ENCODE assay signal across 10 mouse cellular contexts in the genomic region with DNA sequence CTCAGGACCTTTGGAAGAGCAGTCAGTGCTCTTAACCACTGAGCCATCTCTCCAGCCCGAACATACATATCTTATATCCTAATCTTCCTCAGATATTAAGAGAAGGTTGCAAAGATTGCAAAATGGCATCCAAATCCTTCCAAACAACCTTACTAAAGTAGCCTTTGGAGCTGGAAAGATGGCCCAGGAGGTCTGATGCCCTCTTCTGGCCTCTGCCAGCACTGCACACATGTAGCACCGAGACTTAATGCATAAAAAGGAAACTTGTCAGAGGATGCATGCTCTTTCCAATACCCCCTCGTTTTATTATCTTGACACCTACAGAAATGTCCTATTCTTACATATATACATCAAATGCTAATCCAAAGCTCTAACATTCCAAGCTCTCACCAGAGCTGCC. TPM values are rescaled to one million over a fixed set of nuclear protein-coding genes. Genes with fewer than 3 reads are reported as not detected.
DNase-seq lines count a peak whose midpoint lies in the region; ATAC-seq and TF ChIP-seq lines count a peak whose summit lies in the region.
"Had no signal": no experiment of that assay in that cellular context is flagged by ENCODE, and none has a peak within 500 bp of the region (broad histone marks: within the 10 kb centered on the region; RNA-seq: fewer than 3 reads in every experiment).

No protein-coding gene starts in this region.

- peak; percentile 11 to 12 for DNase-seq in cerebellum, adult 18-20 months
- DNase-seq in layer of hippocampus, adult 11-12 months (ENCODE audit: low spot score) = peak; percentile 21
- DNase-seq in layer of hippocampus, postnatal 14 days (ENCODE audit: low spot score in 2 of 2) = no peak
- DNase-seq in T-cell, adult 2 months (ENCODE audit: low spot score) = peak; percentile 15
- peak; percentile 22 for DNase-seq in lung, embryonic 14.5 days
- DNase-seq in thymus, postnatal 14 days = peak; percentile 62
- DNase-seq in left cerebral cortex, postnatal 25 days (ENCODE audit: low spot score in 2 of 2) = no peak

- no peaks in the 10 kb centered on the region for H3K27me3 ChIP-seq in lung, embryonic 14.5 days (ENCODE audit: insufficient read depth, low read length)

- H3K9ac ChIP-seq in lung, embryonic 14.5 days = no peak overlapping the region

- WGBS in lung, embryonic 14.5 days = 46% methylated on average over 3 of the region's 3 CpGs

- intact Hi-C loops in left cerebral cortex, postnatal 25 days (cut with DNase I) = no loop called here

- H3K4me3 ChIP-seq in lung, embryonic 14.5 days (ENCODE audit: low read depth, low read length) = no peak overlapping the region

- peak; percentile 45 for TF ChIP-seq CTCF in lung, embryonic 14.5 days (IDR thresholded peaks at IDR 0.05; ENCODE audit: low read depth)

- ATAC-seq in cerebellum, adult (ENCODE audit: insufficient number of reproducible peaks, low FRiP score, low TSS enrichment) = no peak
- ATAC-seq in lung, embryonic 14.5 days (ENCODE audit: insufficient read depth) = no peak

- no peaks in the 10 kb centered on the region for H3K4me1 ChIP-seq in lung, embryonic 14.5 days (ENCODE audit: insufficient read depth)

- H3K27ac ChIP-seq in lung, embryonic 14.5 days (ENCODE audit: low read depth) = no peak overlapping the region

- no peaks in the 10 kb centered on the region for H3K36me3 ChIP-seq in lung, embryonic 14.5 days (ENCODE audit: insufficient read depth)

- no peak overlapping the region for H3K4me2 ChIP-seq in lung, embryonic 14.5 days

- H3K9me3 ChIP-seq in lung, embryonic 14.5 days (ENCODE audit: low read depth, low read length) = no peaks in the 10 kb centered on the region

RNA-seq across cellular contexts. Expression of gene Nxpe5, which starts 2.3 kb away (rescaled TPM):
- under 1 TPM in 1 of 2 experiments, not detected in 1; 0.17 TPM for total RNA-seq in layer of hippocampus, postnatal 14 days (2021)
- not detected in 2 replicates for polyA plus RNA-seq in lung, embryonic 14.5 days (2014; fragmentation: Nextera tagmentation; extraction: Ambion mirVana)
- total RNA-seq in left cerebral cortex, postnatal 25 days (2021) = under 1 TPM in 1 of 2 experiments, not detected in 1; 0.23 TPM
- polyA plus RNA-seq: heart, embryonic 14.5 days; lung, embryonic 16.5 days had no signal

RNA-seq across cellular contexts. Expression of gene Lamtor4, which starts 27.3 kb away (rescaled TPM):
- 10 to 100 TPM; 64.5 to 66.6 TPM for total RNA-seq in layer of hippocampus, postnatal 14 days (2021)
- polyA plus RNA-seq in lung, embryonic 14.5 days (2014; fragmentation: Nextera tagmentation; extraction: Ambion mirVana) = 44.2 and 46.0 TPM in 2 replicates
- total RNA-seq in left cerebral cortex, postnatal 25 days (2021) = 10 to 100 TPM; 56.9 to 59.8 TPM

RNA-seq across cellular contexts. Expression of gene Mblac1, which starts 33.9 kb away (rescaled TPM):
- 10 to 100 TPM; 10.1 to 11.7 TPM for total RNA-seq in layer of hippocampus, postnatal 14 days (2021)
- 7.3 and 7.9 TPM in 2 replicates for polyA plus RNA-seq in lung, embryonic 14.5 days (2014; fragmentation: Nextera tagmentation; extraction: Ambion mirVana)
- total RNA-seq in left cerebral cortex, postnatal 25 days (2021) = 10 to 100 TPM in 1 of 2 experiments, 1 to 10 TPM in 1; 8.9 to 10.3 TPM

RNA-seq across cellular contexts. Expression of gene BC037034, which starts 35.8 kb away (rescaled TPM):
- 10 to 100 TPM; 72.5 to 79.9 TPM for total RNA-seq in layer of hippocampus, postnatal 14 days (2021)
- polyA plus RNA-seq in lung, embryonic 14.5 days (2014; fragmentation: Nextera tagmentation; extraction: Ambion mirVana) = 5.5 and 6.6 TPM in 2 replicates
- 10 to 100 TPM; 62.2 to 65.8 TPM for total RNA-seq in left cerebral cortex, postnatal 25 days (2021)

RNA-seq across cellular contexts. Expression of gene Cnpy4, which starts 40.7 kb away (rescaled TPM):
- 10 to 100 TPM; 13.0 to 15.9 TPM for total RNA-seq in layer of hippocampus, postnatal 14 days (2021)
- polyA plus RNA-seq in lung, embryonic 14.5 days (2014; fragmentation: Nextera tagmentation; extraction: Ambion mirVana) = 55.5 and 59.0 TPM in 2 replicates
- total RNA-seq in left cerebral cortex, postnatal 25 days (2021) = 10 to 100 TPM; 15.6 to 16.9 TPM

Comparison
In these comparisons a context has a peak if more than half of its experiments do, and no peak if none do; other contexts are left out.
1. DNase-seq: peak in cerebellum, adult 18-20 months (2 of 2), layer of hippocampus, adult 11-12 months (single experiment), T-cell, adult 2 months (single experiment), lung, embryonic 14.5 days (single experiment) and thymus, postnatal 14 days (single experiment); none in layer of hippocampus, postnatal 14 days (0 of 2) and left cerebral cortex, postnatal 25 days (0 of 2).